Comparison of ENCODE assay signal across 14 mouse cellular contexts in the genomic region with DNA sequence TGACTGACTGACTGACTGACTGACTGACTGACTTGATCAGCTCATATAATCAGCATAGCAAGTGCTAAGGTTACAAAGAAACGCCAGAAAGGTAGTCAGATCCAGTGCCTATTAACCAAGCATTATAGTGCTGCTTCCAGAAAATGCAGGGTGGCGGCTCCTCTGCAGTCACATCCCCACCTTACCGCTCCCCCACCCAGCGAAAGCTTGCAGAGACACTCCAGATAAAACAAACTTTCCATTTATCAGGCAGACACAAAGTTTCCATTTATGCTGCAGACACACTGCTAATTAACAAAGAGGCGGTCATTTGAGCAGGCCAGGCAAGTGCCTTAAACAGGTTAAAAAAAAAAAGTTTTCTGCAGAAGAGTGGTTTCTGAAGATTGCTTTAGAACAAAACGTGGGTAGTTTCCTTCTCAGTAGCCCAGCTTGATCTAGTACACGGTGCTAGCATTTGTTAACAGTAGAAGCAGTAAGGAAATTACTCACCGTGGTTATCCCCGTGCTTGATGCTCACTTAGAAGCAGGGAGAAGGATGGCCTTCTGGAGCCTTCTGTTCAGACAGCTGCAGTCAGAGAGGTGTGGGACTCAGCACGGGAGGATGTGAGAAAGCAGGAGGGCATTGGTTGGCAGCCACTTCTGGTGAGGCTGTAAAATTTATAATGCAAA. TPM values are rescaled to one million over a fixed set of nuclear protein-coding genes. Genes with fewer than 3 reads are reported as not detected.
DNase-seq lines count a peak whose midpoint lies in the region; ATAC-seq and TF ChIP-seq lines count a peak whose summit lies in the region.
"Had no signal": no experiment of that assay in that cellular context is flagged by ENCODE, and none has a peak within 500 bp of the region (broad histone marks: within the 10 kb centered on the region; RNA-seq: fewer than 3 reads in every experiment).

No protein-coding gene starts in this region.

- 38% methylated on average over 10 of the region's 10 CpGs for WGBS in liver, postnatal 0 days (ENCODE audit: insufficient replicate concordance)
- 21% methylated on average over 10 of the region's 10 CpGs for WGBS in liver, embryonic 13.5 days (ENCODE audit: insufficient replicate concordance)
- 79% methylated on average over 10 of the region's 10 CpGs for whole genome bisulfite sequencing in midbrain, embryonic 11.5 days

- H3K4me1 ChIP-seq in liver, postnatal 0 days (ENCODE audit: insufficient read depth), result no peaks in the 10 kb centered on the region
- H3K4me1 ChIP-seq in liver, embryonic 13.5 days (replicated peaks), result peaks cover 26% of the 10 kb centered on the region
- H3K4me1 ChIP-seq in midbrain, embryonic 11.5 days (ENCODE audit: control insufficient read depth, insufficient read depth, low read length), result no peaks in the 10 kb centered on the region
- H3K4me1 ChIP-seq: midbrain, embryonic 10.5 days; neural tube, embryonic 15.5 days had no signal

- no peaks in the 10 kb centered on the region for H3K36me3 ChIP-seq in liver, postnatal 0 days (replicated peaks; ENCODE audit: insufficient read depth, low read length)
- no peaks in the 10 kb centered on the region for H3K36me3 ChIP-seq in liver, embryonic 13.5 days
- no peaks in the 10 kb centered on the region for H3K36me3 ChIP-seq in midbrain, embryonic 11.5 days (ENCODE audit: control insufficient read depth, insufficient read depth, low read length)
- H3K36me3 ChIP-seq: heart, embryonic 13.5 days; midbrain, embryonic 10.5 days; neural tube, embryonic 15.5 days had no signal

- H3K9ac ChIP-seq in liver, postnatal 0 days (replicated peaks), result no peak overlapping the region
- peak overlapping the region; percentile 42; the same call in 1 of the 2 replicates for H3K9ac ChIP-seq in liver, embryonic 13.5 days
- no peak overlapping the region for H3K9ac ChIP-seq in midbrain, embryonic 11.5 days (ENCODE audit: low read length)
- H3K9ac ChIP-seq: heart, embryonic 13.5 days; neural tube, embryonic 15.5 days had no signal

- H3K9me3 ChIP-seq in liver, postnatal 0 days (ENCODE audit: low read length), result no peaks in the 10 kb centered on the region
- no peaks in the 10 kb centered on the region for H3K9me3 ChIP-seq in liver, embryonic 13.5 days (replicated peaks)
- H3K9me3 ChIP-seq in midbrain, embryonic 11.5 days (ENCODE audit: control insufficient read depth, low read length), result no peaks in the 10 kb centered on the region
- H3K9me3 ChIP-seq: heart, embryonic 13.5 days; midbrain, embryonic 10.5 days; neural tube, embryonic 15.5 days had no signal

- no peak overlapping the region for H3K4me2 ChIP-seq in liver, postnatal 0 days (ENCODE audit: low read depth, low read length)
- H3K4me2 ChIP-seq in liver, embryonic 13.5 days, result peak overlapping the region; percentile 50
- H3K4me2 ChIP-seq in midbrain, embryonic 11.5 days, result no peak overlapping the region
- H3K4me2 ChIP-seq: heart, embryonic 13.5 days; neural tube, embryonic 15.5 days had no signal

- TF ChIP-seq EP300 in liver, postnatal 0 days (IDR thresholded peaks at IDR 0.05; ENCODE audit: low read depth), result no peak

- TF ChIP-seq CTCF in liver, postnatal 0 days (IDR thresholded peaks at IDR 0.05; ENCODE audit: low read depth), result no peak

- DNase-seq in liver (peak; percentile 62), adipocyte (ENCODE audit: low spot score) (no peak)
- DNase-seq in liver, postnatal 0 days, result no peak
- peak; percentile 11 for DNase-seq in layer of hippocampus, adult 9-10 months (ENCODE audit: low spot score)
- DNase-seq in liver, embryonic 13.5 days, result peak; percentile 25
- DNase-seq in midbrain, embryonic 11.5 days (ENCODE audit: low spot score, missing footprints), result no peak
- DNase-seq in urinary bladder, postnatal 25 days (ENCODE audit: low spot score), result no peak
- DNase-seq in spleen, adult 18-20 months, result no peak
- DNase-seq: cerebellum, adult 8-10 months had no signal

- H3K4me3 ChIP-seq in liver, postnatal 0 days (ENCODE audit: low read depth, low read length), result no peak overlapping the region
- H3K4me3 ChIP-seq in liver, embryonic 13.5 days (replicated peaks), result 0 out of 2 replicates have a peak overlapping the region, but pooled peaks have one; percentile 7
- H3K4me3 ChIP-seq in midbrain, embryonic 11.5 days (ENCODE audit: low read depth, low read length), result no peak overlapping the region
- H3K4me3 ChIP-seq: erythroblast, embryonic 14.5 days; heart, embryonic 13.5 days; midbrain, embryonic 10.5 days; neural tube, embryonic 15.5 days had no signal

- no peak overlapping the region for H3K27ac ChIP-seq in liver, postnatal 0 days (ENCODE audit: low read depth)
- peak overlapping the region; percentile 56 for H3K27ac ChIP-seq in liver, embryonic 13.5 days
- no peak overlapping the region for H3K27ac ChIP-seq in midbrain, embryonic 11.5 days (ENCODE audit: low read depth, low read length)
- H3K27ac ChIP-seq: heart, embryonic 13.5 days; midbrain, embryonic 10.5 days; neural tube, embryonic 15.5 days had no signal

- no peaks in the 10 kb centered on the region for H3K27me3 ChIP-seq in liver, postnatal 0 days (ENCODE audit: insufficient read depth, low read length)
- no peaks in the 10 kb centered on the region for H3K27me3 ChIP-seq in liver, embryonic 13.5 days
- no peaks in the 10 kb centered on the region for H3K27me3 ChIP-seq in midbrain, embryonic 11.5 days (ENCODE audit: control insufficient read depth, insufficient read depth, low read length)
- H3K27me3 ChIP-seq: heart, embryonic 13.5 days; neural tube, embryonic 15.5 days had no signal

- no peak for ATAC-seq in liver, postnatal 0 days
- peak; percentile 89 for ATAC-seq in liver, embryonic 13.5 days (ENCODE audit: low read depth)
- no peak for ATAC-seq in midbrain, embryonic 11.5 days (ENCODE audit: low FRiP score)

RNA-seq across cellular contexts. Expression of a gene that starts 27.0 kb away (rescaled TPM):
- not detected in 2 replicates for polyA plus RNA-seq in liver, postnatal 0 days (2015; fragmentation: Nextera tagmentation; extraction: Ambion mirVana)
- polyA plus RNA-seq in liver, embryonic 13.5 days (2015; fragmentation: Nextera tagmentation; extraction: Ambion mirVana), result not detected in 2 replicates
- not detected in 2 replicates for polyA plus RNA-seq in midbrain, embryonic 11.5 days (2014; fragmentation: Nextera tagmentation; extraction: Ambion mirVana)
- polyA plus RNA-seq: erythroblast, embryonic 14.5 days; heart, embryonic 13.5 days; limb, embryonic 11.5 days; midbrain, embryonic 10.5 days; neural tube, embryonic 15.5 days had no signal

RNA-seq across cellular contexts. Expression of a gene that starts 52.9 kb away (rescaled TPM):
- polyA plus RNA-seq in liver, postnatal 0 days (2015; fragmentation: Nextera tagmentation; extraction: Ambion mirVana), result 1.4 and 1.5 TPM in 2 replicates
- 4.0 and 5.1 TPM in 2 replicates for polyA plus RNA-seq in liver, embryonic 13.5 days (2015; fragmentation: Nextera tagmentation; extraction: Ambion mirVana)
- 6.8 and 8.3 TPM in 2 replicates for polyA plus RNA-seq in midbrain, embryonic 11.5 days (2014; fragmentation: Nextera tagmentation; extraction: Ambion mirVana)
- polyA plus RNA-seq: erythroblast, embryonic 14.5 days had no signal

RNA-seq across cellular contexts. Expression of a gene that starts 53.0 kb away (rescaled TPM):
- 1.3 TPM in 2 replicates for polyA plus RNA-seq in liver, postnatal 0 days (2015; fragmentation: Nextera tagmentation; extraction: Ambion mirVana)
- polyA plus RNA-seq in liver, embryonic 13.5 days (2015; fragmentation: Nextera tagmentation; extraction: Ambion mirVana), result 2.1 and 3.0 TPM in 2 replicates
- polyA plus RNA-seq in midbrain, embryonic 11.5 days (2014; fragmentation: Nextera tagmentation; extraction: Ambion mirVana), result 1.1 and 2.5 TPM in 2 replicates

Comparison
In these comparisons a context has a peak if more than half of its experiments do, and no peak if none do; other contexts are left out.
1. DNase-seq: peak in liver (single experiment), layer of hippocampus, adult 9-10 months (single experiment) and liver, embryonic 13.5 days (single experiment); none in liver, postnatal 0 days (single experiment), midbrain, embryonic 11.5 days (single experiment), urinary bladder, postnatal 25 days (single experiment), spleen, adult 18-20 months (0 of 2) and adipocyte (single experiment).